In genomic region chr19:40496071-40496470, GRCm38 (mm10) we compare ENCODE assay signal across 1 mouse cellular context.
TF ChIP-seq lines count a peak whose summit lies in the region.

No protein-coding gene starts in this region.

TF ChIP-seq in CH12.LX, 34 proteins besides CTCF, POLR2A, EP300 and RAD21:
- TF ChIP-seq MEF2A (IDR thresholded peaks at IDR 0.05; ENCODE audit: borderline replicate concordance, low read depth, low read length) (0 out of 2 replicates have a peak, but pooled peaks have one; percentile 44), GABPA (IDR thresholded peaks at IDR 0.05; ENCODE audit: insufficient replicate concordance, low read depth, low read length) (no peak)
